Mouse (Mus musculus): ENCODE results near the gene Scml4. TPM values are rescaled to one million over a fixed set of nuclear protein-coding genes. Genes with fewer than 3 reads are reported as not detected.
A peak's percentile ranks its signal among the peaks of the same experiment; 100 is the strongest.

Scml4 gene
- total RNA-seq, 2 experiments from 2014 or later = 3.7 to 4.1 TPM

DNA sequence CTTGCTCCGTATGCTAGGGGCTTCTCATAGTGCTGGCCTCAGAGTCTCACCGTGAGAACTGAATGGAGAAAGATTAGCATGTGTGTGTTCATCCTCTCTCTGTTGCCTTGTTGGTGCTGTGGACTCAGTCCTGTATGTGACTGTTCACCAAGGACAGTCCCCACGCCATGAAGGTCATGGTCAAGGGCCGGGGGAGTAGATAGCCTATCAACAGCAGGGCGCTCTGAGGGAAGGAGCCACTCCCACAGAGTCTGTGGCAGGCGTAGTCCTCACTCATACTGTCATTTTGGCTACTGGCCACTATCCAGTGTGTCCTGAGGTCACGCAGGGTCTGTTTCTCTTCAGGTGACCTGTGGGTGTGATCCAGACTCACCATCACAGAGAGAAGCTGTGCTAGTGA lies 34.5 kb downstream of the Scml4 start:
- intact Hi-C loops (cut with DNase I) = no loop called here
- DNase-seq (ENCODE audit: low spot score in 2 of 2) = no peak

DNA sequence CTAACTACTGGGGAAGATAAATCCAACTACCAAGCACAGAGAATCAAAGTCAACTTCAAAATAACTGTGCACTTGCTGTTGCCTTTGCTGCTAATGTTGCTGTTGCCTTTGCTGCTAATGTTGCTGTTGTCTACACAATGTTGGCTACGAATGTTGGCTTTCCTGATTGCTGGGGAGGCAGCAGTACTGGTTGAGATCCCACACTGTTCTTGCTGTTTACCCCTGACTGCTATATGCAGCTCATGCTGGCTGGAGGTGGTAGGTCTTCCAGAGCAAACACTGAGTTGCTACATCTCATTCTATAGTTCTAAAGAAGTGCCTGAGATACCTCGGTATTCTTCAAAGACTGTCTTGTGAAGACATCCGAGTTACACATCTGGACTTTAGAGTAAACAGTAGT lies 36.5 kb downstream of the Scml4 start:
- DNase-seq (ENCODE audit: low spot score in 2 of 2) = no peak
- intact Hi-C loops (cut with DNase I) = no loop called here

DNA sequence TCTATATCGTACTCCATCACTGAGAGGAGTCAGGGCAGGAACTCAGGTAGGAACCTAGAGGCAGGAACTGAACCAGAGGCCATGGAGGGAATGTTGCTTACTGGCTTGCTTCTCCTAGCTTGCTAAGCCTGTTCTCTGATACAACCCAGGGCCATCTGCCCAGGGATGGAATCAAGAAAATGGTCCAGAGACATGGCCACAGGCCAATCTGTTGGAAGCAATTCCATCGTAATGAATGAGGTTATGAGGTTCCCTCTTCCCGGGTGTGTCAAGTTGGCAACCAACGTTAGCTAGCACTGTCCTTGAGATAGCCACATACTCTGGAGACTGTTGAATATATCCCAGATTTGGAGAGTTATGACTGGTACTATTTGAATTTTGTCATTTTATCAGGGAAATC lies 37.0 kb downstream of the Scml4 start:
- intact Hi-C loops (cut with DNase I) = no loop called here
- DNase-seq (ENCODE audit: low spot score in 2 of 2) = no peak

DNA sequence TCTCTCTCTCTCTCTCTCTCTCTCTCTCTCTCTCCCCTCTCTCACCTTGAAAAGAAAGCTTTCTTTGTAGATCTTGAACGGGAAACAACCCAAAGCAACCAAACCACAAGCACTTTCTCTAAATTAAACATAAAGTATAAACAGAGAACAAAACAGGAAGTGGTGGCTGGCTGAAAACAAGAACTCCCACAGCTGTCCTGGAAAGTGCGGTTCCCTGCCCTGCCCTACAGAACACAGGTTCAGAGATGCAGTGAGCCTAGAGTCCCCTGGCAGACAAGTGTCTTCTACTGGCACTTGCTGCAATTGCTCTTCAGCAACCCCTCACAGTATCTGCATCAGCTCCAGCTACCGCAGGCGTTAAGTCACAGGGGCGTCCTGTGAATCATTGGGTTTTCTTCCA lies 37.5 kb downstream of the Scml4 start:
- intact Hi-C loops (cut with DNase I) = no loop called here
- DNase-seq (ENCODE audit: low spot score in 2 of 2) = no peak

DNA sequence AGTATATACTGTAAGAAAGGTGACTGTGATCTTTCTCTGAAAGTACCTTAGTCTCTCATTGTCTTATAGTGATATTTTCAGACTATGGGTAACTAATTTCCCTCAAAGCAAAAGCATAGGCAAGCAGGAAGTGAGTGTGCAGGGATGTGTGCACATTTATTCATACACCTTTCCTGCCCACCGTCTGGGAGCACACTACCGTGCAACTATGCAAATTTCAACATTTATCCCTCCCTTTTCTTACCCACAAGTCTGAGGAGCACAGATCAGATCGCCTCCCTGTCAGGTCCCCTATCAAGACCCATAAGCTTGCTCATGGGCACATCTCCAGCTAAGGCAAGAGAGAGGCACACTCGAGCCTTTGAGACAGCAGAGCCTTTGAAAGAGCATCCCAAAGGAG lies 41.2 kb downstream of the Scml4 start:
- no peak for DNase-seq (ENCODE audit: low spot score in 2 of 2)
- intact Hi-C loops (cut with DNase I) = no loop called here

DNA sequence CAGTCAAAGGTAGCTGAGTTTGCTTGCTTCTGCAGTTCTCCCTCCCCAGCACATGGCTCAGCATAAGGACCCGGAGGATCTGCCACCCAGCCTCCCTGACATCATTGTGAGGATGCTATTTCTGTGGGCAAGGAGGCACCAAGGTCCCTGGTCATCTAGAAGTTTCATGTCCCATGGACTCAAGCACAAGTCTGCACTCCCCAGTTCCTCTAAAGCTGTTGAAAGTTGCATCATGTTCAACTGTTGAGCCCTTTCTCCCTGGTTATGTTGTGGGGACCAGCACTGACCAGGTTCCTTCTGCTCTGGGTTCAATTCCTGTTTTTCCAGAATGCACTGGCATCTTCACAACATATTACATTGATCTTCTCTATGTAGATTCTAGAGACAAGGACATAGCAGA lies 42.9 kb downstream of the Scml4 start:
- DNase-seq (ENCODE audit: low spot score in 2 of 2) = no peak
- intact Hi-C loops (cut with DNase I) = no loop called here

DNA sequence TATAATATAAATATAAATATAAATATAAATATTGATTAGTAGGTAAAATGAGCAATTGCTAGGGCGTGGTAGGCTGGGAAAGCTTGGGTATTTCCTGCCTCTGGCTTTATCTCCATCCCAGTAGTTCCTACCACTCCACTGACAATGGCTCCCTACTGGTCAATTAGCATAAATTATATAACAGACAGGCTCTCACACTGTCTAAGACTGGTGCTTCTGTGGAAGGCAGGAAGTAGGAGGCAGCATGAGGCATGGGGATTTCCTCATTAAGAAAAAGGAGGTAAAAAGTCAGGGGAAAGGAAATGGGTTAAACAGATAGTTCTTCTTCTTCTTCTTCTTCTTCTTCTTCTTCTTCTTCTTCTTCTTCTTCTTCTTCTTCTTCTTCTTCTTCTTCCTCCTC lies 48.4 kb downstream of the Scml4 start:
- no peak for DNase-seq (ENCODE audit: low spot score in 2 of 2)
- intact Hi-C loops (cut with DNase I) = no loop called here

DNA sequence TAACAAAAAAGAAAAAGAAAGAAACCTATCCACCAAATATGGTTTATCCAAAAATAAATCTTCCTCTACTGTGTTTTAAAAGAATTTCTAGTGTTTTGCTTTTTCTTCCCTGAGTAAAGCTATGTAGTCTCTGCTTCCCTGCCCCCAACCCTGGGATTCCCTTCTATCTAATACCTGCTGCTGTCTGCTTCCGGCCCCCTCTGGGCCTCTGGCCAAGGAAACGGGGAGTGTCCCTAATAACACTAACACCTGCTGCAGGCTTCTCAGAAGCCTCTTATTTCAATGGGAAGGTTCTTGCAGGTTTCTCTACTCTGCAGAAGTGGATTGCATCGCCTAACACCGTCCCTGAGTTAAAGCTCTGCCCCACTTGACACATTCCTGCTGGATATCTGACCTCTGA lies 50.4 kb downstream of the Scml4 start:
- no peak for DNase-seq (ENCODE audit: low spot score in 2 of 2)
- intact Hi-C loops (cut with DNase I) = no loop called here

DNA sequence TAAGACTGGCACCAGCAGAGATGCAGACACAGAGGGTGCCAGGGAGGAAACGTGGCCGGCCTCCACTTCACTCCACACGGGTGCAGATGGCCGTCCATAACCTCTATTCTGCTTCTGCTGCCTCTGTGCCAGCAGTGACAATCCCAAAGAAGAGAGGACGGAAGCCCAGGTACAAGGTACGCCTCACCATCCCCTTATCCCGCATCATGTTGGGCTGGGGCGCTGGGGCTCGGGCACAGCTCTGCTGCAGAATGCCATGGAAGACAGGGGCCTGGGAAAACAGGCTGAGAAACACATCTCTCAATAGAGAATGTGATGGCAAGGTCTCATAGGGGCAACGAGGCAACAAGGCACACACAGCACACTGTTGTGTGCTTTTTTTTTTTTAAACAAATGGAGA lies 51.9 kb downstream of the Scml4 start:
- intact Hi-C loops (cut with DNase I) = no loop called here
- no peak for DNase-seq (ENCODE audit: low spot score in 2 of 2)

DNA sequence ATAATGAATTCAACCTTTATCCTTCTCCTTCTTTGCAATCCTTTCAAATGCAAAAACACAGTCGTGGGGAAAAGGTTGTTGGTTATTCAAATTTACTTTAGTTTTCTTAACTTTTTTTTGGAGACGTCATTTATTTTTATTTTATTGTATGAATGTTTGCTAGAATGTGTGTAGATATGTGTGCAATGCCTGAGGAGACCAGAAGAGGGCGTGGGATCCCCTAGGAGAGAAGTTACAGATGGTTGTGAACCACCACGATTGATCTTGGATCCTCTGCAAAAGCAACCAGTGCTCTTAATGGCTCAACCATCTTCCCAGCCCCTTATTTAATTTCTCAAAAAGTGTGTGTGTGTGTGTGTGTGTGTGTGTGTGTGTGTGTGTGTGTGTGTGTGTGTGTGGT lies 53.0 kb downstream of the Scml4 start:
- intact Hi-C loops (cut with DNase I) = no loop called here
- DNase-seq (ENCODE audit: low spot score in 2 of 2) = no peak

DNA sequence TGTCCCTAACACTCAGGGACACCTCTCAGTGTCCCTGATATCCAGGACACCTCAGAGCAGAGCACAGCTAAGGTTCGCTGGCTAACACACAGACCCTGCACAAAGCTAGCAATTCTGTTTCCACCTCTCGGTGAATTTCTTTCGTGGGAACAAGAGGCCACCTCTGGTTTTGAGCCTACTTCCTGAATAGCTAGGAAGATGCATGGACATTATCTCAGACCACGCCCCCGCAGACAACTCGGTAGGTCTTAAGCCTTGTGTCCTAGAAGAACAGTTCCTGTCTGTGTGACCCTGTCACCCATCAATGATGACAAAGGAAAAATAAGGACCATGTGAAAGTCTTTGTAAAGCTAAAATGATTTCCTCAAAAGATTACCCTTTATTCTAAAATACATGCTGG lies 54.0 kb downstream of the Scml4 start:
- DNase-seq (ENCODE audit: low spot score in 2 of 2) = no peak
- intact Hi-C loops (cut with DNase I) = no loop called here

DNA sequence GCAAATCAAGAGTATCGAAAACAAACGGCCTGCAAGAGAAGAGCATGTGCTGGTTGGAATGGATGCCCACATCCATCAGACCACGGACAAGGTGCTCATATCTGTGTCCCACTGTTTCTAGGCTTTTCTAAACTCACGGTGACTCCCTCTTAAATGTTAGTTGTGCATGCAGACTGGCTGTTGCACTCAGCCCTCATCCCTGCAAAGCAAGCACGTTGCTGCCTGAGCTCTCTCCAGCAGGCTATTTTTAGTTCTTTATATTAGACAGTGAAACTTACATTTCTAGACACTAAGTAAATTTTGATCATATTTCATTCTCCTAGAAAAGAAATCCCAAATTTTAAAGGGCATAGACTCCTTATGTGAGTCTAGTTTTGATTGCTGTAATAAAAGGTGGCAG lies 57.2 kb downstream of the Scml4 start:
- intact Hi-C loops (cut with DNase I) = no loop called here

DNA sequence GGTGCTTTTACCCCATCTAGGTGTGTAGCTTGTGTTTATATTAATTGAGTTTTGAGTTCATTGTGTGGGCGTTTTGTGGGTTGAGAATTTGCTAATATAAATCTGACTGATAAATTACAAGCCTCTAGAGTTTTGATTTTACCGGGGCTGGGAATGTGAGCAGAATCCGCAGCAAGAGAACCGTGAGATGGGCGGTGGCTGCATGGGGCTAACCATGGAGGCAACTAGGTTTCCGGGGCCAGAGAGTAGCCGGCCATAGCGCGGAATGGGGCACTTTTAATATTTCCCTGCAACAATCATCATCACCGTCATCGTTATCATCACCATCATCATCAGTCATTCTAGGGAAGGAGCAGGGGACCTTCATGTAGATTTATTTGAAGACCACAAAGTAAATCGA lies 59.6 kb downstream of the Scml4 start:
- intact Hi-C loops (cut with DNase I) = no loop called here
- no peak for DNase-seq (ENCODE audit: low spot score in 2 of 2)

More for the DNA sequence above, 57.2 kb downstream of the Scml4 start:
- no peak for DNase-seq (ENCODE audit: low spot score in 2 of 2)

DNA sequence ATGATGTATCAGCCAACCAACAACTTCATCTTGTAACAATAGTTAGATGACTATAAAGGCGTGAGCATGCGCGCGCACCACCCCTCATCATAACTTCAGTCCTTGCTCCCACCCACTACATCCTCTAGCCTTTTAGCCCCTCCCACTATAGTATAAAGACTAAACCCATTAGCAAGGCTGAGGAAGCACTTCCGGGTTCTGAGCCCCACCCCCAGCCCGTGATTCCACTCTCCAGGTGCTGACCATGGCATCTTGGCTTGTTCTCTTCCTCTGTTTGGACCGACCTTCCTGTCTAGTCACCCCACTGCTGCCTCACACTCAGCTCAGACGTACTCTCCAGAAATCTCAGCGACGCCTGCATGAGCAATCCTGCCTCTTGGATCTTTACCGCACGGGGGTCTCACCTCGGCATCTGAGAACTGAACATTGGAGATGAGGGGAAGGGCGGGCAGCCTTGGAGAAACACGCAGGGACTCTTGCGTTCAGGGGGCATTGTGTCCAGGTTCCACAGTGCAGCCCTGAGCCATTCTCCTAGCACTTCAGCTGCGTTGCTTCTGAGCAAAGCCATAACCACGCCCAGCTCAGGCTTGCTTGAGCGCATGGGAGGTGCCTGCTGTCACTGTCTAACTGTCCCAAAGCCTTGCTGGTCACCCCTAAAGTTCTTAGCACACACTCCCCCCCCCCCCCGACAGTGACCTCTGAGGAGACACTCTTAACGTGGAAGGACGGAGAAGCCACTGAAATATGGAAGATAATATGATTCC lies 65.1 kb downstream of the Scml4 start:
- intact Hi-C loops (cut with DNase I) = no loop called here
- no peak for DNase-seq (ENCODE audit: low spot score in 2 of 2)

DNA sequence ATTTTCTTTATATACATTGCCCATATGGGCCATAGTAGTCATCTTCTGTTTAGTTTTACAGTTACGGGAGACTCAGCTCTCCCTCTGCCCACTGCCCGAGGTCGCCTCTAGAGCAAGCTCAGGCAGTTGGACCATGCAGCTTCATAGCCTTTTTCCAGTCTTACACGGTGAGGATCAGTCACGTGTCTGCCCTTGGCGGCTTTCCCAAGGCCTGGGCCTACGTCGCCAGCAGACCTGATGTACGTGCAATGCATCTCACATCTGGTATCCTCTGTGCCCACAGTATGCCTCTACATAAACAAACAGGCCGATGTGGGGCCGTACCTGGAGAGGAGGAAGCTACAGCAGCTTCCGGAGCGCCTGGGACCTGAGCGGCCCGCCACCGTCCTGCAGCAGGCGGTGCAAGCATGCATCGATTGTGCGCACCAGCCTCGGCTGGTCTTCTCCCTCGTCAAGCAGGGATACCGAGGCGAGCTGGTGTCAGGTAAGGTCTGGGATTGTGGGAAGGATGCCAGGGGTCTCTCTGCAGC lies 70.0 kb downstream of the Scml4 start:
- no peak for DNase-seq (ENCODE audit: low spot score in 2 of 2)
- intact Hi-C loops (cut with DNase I) = no loop called here

DNA sequence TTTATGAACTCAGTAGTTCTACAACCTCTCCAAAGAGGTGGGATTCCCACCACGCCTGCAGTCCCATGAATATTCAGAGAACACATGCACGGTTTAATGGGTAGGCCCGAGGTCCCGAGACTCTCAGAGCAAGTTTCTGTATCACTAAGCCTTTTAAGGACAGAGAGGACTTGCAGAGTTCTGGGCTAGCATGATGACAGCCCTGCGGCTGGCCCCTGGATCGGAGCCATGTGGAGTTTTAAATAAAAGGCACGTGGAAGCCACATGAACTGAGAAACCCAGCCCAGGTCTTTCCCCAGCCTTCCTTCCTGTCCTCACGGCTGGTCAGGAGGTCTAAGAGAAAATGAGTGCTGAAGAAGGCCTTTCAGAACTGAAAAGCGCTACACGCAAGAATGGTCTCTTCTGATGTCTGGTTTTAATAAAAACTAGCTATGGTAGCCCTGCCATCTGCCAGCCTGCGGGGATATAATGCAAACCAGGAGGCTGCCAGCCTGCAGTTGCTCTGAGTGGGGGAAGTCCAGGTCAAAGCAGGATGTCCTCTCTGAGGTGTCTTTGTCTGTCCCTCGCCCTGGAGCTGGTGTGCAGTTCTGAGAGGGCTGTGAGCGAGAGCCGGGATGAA lies 72.8 kb downstream of the Scml4 start:
- DNase-seq (ENCODE audit: low spot score in 2 of 2) = no peak
- intact Hi-C loops (cut with DNase I) = no loop called here

DNA sequence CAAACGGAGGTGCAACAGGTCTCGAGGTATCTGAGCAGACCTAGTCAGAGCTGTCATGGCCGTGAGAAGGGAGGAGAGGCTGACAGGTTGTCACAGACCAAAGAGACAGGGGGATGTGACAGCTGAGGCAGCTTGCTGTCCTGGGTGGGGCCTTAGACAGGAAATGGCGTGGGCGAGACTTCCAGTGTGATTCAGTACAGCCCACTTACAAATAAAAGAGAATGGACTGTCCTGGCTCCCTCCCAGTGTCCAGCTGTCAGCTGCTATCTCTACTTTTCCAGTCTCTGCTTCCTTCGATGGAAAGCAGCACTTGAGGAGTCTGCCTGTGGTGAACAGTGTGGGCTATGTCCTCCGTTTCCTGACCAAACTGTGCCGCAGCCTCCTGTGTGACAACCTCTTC lies 74.5 kb downstream of the Scml4 start:
- intact Hi-C loops (cut with DNase I) = no loop called here
- DNase-seq (ENCODE audit: low spot score in 2 of 2) = peak in 1 of 2 experiments; percentile 16

DNA sequence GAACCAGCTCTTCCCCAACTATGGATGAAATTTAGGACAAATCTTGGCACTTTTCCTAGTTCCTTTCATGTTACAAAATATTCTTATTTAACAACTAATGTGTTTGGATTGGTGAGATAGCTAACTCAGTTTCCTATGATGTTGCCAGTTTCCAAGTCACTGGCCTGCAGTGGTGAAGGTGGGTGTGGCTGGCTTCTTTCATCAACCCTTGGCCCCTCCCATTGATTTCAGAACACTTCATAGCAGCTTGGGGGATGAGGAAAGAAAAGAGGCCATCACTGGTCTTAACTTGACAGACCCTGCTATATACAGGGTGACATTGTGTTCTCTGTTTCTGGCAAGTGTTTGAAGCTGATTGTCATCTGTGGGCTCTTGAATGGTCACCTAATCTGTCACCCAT lies 76.0 kb downstream of the Scml4 start:
- DNase-seq (ENCODE audit: low spot score in 2 of 2) = no peak

DNA sequence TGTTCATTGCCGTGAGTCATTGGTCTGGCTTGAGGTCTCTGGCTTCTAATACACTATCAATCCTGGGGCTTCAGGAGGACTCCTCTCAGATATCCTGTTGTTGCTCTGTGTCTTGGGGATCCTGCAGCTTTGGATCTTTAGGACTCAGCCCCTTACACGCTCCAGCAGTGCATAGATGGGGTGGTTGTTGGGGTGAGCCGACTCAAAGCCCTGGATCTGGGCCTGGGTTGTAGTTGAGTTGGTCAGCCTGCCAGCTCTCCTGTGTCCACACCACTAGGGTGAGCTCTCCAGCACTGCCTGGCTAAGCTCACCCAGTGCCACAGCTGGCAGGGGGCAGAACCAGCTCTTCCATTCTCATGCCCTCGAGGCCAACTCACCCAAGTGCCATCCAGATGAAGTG lies 78.2 kb downstream of the Scml4 start:
- DNase-seq (ENCODE audit: low spot score in 2 of 2) = no peak
- intact Hi-C loops (cut with DNase I) = no loop called here

More for the DNA sequence above, 76.0 kb downstream of the Scml4 start:
- intact Hi-C loops (cut with DNase I) = no loop called here

DNA sequence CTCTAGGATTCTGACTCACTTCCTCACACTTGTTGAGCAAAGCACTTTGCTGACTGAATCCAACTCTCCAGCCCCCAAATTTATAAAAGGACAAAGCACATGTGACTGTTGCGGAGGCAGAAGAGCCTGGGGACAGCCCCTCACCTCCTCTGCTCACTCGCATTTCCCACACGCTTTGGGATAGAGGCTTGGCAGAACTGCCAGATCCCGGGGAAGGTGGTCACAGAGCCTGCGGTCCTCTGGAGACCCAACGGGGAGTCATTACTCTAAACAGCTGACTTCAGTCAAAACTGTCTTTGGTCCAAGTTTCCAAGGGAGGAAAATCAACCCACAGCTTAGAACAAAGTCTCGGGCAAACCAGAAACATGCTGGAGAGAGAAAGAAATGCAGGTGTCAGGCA lies 79.5 kb downstream of the Scml4 start:
- peak in 1 of 2 experiments; percentile 52 for DNase-seq (ENCODE audit: low spot score in 2 of 2)
- intact Hi-C loops (cut with DNase I) = loop anchor here (5.0 to 10.0 kb wide), 3 partner anchors 77 to 635 kb away; partner anchors contain the start of gene Scml4

Data from left cerebral cortex, postnatal 25 days (tissue).